ENCODE assay signal across 8 mouse cellular contexts in genomic region chr10:68103078-68103855, GRCm38 (mm10).
DNase-seq lines count a peak whose midpoint lies in the region; ATAC-seq and TF ChIP-seq lines count a peak whose summit lies in the region.
"Had no signal": no experiment of that assay in that cellular context is flagged by ENCODE, and none has a peak within 500 bp of the region (broad histone marks: within the 10 kb centered on the region; RNA-seq: fewer than 3 reads in every experiment).

No protein-coding gene starts in this region.

- H3K27ac ChIP-seq in heart, embryonic 16.5 days (ENCODE audit: low read length) = peak overlapping the region; percentile 84
- no peak overlapping the region for H3K27ac ChIP-seq in liver, adult 2 months (replicated peaks; ENCODE audit: insufficient read depth, low read depth, low read length)
- peak overlapping the region; percentile 88 for H3K27ac ChIP-seq in embryonic fibroblast, embryonic 13.5 days (ENCODE audit: insufficient read depth, low read length)
- H3K27ac ChIP-seq in stomach, embryonic 16.5 days (ENCODE audit: low read length) = peak overlapping the region; percentile 87
- H3K27ac ChIP-seq: liver, embryonic 14.5 days had no signal

- no peak for ATAC-seq in heart, embryonic 16.5 days (replicated peaks; ENCODE audit: extremely low read depth, insufficient read depth, low FRiP score)
- peak; percentile 60; the same call in 1 of the 2 replicates for ATAC-seq in stomach, embryonic 16.5 days (ENCODE audit: insufficient read depth, low FRiP score)

- H3K9me3 ChIP-seq in heart, embryonic 16.5 days (replicated peaks; ENCODE audit: control insufficient read depth, low read length) = no peaks in the 10 kb centered on the region
- H3K9me3 ChIP-seq in stomach, embryonic 16.5 days (replicated peaks; ENCODE audit: control insufficient read depth, low read length) = no peaks in the 10 kb centered on the region

- no peaks in the 10 kb centered on the region for H3K79me2 ChIP-seq in liver, adult 2 months (ENCODE audit: control insufficient read depth, insufficient read depth, low read length)

- H3K36me3 ChIP-seq in heart, embryonic 16.5 days (ENCODE audit: control insufficient read depth, insufficient read depth) = peaks cover 18% of the 10 kb centered on the region
- peaks cover 83% of the 10 kb centered on the region for H3K36me3 ChIP-seq in liver, adult 2 months (ENCODE audit: control insufficient read depth, insufficient read depth, low read length)
- H3K36me3 ChIP-seq in stomach, embryonic 16.5 days (ENCODE audit: control insufficient read depth, insufficient read depth, low read length) = peaks cover 11% of the 10 kb centered on the region; the same call in 1 of the 2 replicates

- H3K27me3 ChIP-seq in heart, embryonic 16.5 days (ENCODE audit: control insufficient read depth, insufficient read depth, low read length) = no peaks in the 10 kb centered on the region
- no peaks in the 10 kb centered on the region for H3K27me3 ChIP-seq in liver, adult 2 months (ENCODE audit: control insufficient read depth, insufficient read depth, low read length)
- H3K27me3 ChIP-seq in stomach, embryonic 16.5 days (ENCODE audit: control insufficient read depth, insufficient read depth, low read length) = no peaks in the 10 kb centered on the region

- WGBS in heart, embryonic 16.5 days = 67% methylated on average over 6 of the region's 6 CpGs
- 66% methylated on average over 6 of the region's 6 CpGs for WGBS in liver, adult 2 months
- 34% methylated on average over 6 of the region's 6 CpGs for WGBS in stomach, embryonic 16.5 days

- TF ChIP-seq POLR2A in liver, adult 2 months (IDR thresholded peaks at IDR 0.05; ENCODE audit: extremely low read depth, insufficient read depth, low read length) = no peak
- TF ChIP-seq POLR2A in embryonic fibroblast, embryonic 13.5 days (IDR thresholded peaks at IDR 0.05; ENCODE audit: low read depth, low read length) = no peak

- no peak for TF ChIP-seq CTCF in liver, adult 2 months (IDR thresholded peaks at IDR 0.05; ENCODE audit: low read depth, low read length)
- no peak for TF ChIP-seq CTCF in embryonic fibroblast, embryonic 13.5 days (IDR thresholded peaks at IDR 0.05; ENCODE audit: borderline replicate concordance, insufficient read depth, low read length)

- peaks cover 49% of the 10 kb centered on the region for H3K4me1 ChIP-seq in heart, embryonic 16.5 days (ENCODE audit: control insufficient read depth, insufficient read depth, low read length)
- peaks cover 4% of the 10 kb centered on the region; the same call in 1 of the 2 replicates for H3K4me1 ChIP-seq in liver, adult 2 months (ENCODE audit: control insufficient read depth, insufficient read depth, low read length)
- peaks cover 23% of the 10 kb centered on the region for H3K4me1 ChIP-seq in embryonic fibroblast, embryonic 13.5 days (ENCODE audit: control insufficient read depth, insufficient read depth, low read length)
- H3K4me1 ChIP-seq in stomach, embryonic 16.5 days (ENCODE audit: control insufficient read depth, insufficient read depth, low read length) = peaks cover 33% of the 10 kb centered on the region

- DNase-seq in heart, adult 8-10 months (ENCODE audit: low spot score) = no peak
- DNase-seq in liver, adult 2 months (ENCODE audit: extremely low read depth, low read depth, low spot score) = peak; percentile 14
- DNase-seq in liver = no peak
- no peak for DNase-seq in spleen, postnatal 36 days (ENCODE audit: low spot score in 2 of 2)

- no peak overlapping the region for H3K9ac ChIP-seq in heart, embryonic 16.5 days (ENCODE audit: low read length)
- no peak overlapping the region for H3K9ac ChIP-seq in liver, adult 2 months (ENCODE audit: low read depth, low read length)
- H3K9ac ChIP-seq in stomach, embryonic 16.5 days (ENCODE audit: low read length) = no peak overlapping the region
- H3K9ac ChIP-seq: liver, embryonic 14.5 days had no signal

- H3K4me3 ChIP-seq in heart, embryonic 16.5 days (ENCODE audit: low read length) = no peak overlapping the region
- H3K4me3 ChIP-seq in liver, adult 2 months (ENCODE audit: insufficient read depth, low read depth, low read length) = no peak overlapping the region
- no peak overlapping the region for H3K4me3 ChIP-seq in embryonic fibroblast, embryonic 13.5 days (ENCODE audit: insufficient read depth, low read length)
- H3K4me3 ChIP-seq in stomach, embryonic 16.5 days (replicated peaks; ENCODE audit: low read length) = no peak overlapping the region

- no peak overlapping the region for H3K4me2 ChIP-seq in heart, embryonic 16.5 days (ENCODE audit: low read depth, low read length)
- no peak overlapping the region for H3K4me2 ChIP-seq in stomach, embryonic 16.5 days (ENCODE audit: low read depth, low read length)
